Mouse (Mus musculus): Measurements from ENCODE around the gene Hmgb2.
"Not testable (repeated sequence)": the region's sequence is repeated elsewhere in the genome, so short reads cannot be mapped to it uniquely, and the experiment has no call there.

Gene Hmgb2

GRCm38 (mm10) chr8:57511316-57512118 lies at the start of gene Hmgb2:
Hmgb2 (plus strand) TSS chr8:57511907.
- peak; percentile 99 for DNase-seq (ENCODE audit: low read depth, low spot score)

DNA sequence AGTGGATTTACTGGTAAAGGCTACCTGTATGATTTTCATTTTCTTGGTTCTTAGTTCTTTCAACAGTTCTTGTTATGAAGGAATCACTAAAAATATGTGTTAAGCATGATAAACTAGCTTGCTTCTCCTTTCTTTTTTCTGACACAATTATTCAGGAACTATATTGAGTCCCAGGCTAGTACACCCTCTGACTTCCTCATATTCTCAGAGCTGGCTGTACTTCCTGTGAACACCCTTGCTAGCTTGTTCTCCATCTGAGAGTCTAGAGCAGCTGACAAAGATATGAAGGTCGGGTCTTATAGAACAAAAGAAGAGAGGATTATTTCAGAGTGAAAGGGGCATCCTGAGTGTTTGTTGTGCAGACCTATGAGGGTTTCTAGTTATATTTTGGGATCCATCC lies 48.9 kb upstream of the Hmgb2 start:
- DNase-seq (ENCODE audit: low read depth, low spot score): no peak

DNA sequence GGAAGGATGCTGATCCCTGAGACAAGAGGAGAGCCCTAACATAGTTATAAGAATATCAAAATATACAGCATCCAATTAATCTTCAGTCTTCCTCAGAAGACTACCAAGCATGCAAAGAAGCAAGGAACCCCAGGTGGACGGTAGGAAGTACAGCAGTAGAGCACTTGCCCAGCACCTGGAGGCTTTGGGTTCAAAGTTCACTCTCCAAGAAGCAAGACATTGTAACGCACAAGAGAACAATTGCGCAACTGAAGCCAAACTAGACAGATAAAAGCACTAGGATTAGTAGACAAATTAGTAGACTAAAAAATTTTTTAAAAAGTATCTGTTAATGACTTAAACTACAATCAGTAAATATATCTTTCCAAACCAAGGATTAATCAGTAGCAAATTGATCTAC lies 48.0 kb upstream of the Hmgb2 start:
- DNase-seq (ENCODE audit: low read depth, low spot score): no peak

- DNase-seq (ENCODE audit: low read depth, low spot score): no peak
Observed at GRCm38 (mm10) chr8:57468624-57469023, 43.1 kb upstream of the Hmgb2 start.

DNA sequence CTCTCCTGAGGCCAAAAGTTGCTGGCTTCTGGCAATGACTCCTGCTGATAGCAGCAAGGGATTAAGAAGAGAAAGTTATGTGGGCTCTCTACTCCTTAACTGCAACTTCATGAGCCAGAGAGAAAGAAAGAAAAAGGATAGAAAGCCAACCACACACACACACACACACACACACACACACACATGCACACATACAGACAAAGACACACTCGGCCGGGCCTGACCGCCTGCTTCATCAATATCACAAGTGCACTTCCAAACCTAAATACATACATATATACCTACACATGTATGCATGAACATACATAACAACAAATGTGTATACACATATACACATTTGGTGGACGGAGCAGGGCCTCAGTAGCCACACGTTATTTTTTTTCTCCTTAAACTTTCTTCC lies 40.8 kb upstream of the Hmgb2 start:
- DNase-seq (ENCODE audit: low read depth, low spot score): no peak

DNA sequence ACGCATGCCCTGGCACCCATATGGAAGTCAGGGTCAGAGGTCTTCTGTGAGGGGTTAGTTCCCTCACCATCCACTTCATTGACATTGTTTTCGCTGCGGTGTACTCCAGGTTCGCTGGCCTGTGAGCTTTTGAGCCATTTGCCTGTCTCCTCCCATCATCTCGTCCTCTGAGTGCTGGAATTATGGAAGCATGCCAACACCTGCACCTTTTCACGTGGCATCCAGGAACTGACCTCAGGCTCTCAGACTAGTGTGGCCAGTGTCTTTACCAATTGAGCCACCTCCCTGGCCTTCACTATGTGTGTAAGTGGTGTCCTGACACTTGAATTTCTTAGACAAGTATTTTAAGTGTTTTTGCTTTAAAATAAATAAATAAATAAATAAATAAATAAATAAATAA lies 38.0 kb upstream of the Hmgb2 start:
- DNase-seq (ENCODE audit: low read depth, low spot score): no peak

- no peak for DNase-seq (ENCODE audit: low read depth, low spot score)
Observed at GRCm38 (mm10) chr8:57478406-57478805, 33.3 kb upstream of the Hmgb2 start.

GRCm38 (mm10) chr8:57479700-57480099 lies 32.0 kb upstream of the Hmgb2 start:
- no peak for DNase-seq (ENCODE audit: low read depth, low spot score)

DNA sequence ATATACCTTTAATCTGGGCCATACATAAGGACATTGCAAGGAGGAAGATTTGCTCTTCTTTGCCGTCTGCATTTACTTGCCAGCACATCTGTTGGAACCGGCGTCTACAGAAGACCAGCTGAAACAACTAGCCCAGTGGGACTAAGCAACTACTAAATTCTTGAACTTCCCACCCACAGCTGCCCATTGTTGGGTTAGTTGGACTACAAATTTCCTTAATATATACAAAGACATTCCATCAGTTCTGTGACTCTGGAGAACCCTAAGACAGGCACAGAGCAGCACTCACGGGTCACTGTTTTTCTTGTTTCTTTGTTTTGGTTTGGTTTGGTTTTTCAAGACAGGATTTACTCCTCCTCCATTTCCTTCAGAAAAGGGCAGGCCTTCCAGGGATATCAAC lies 31.1 kb upstream of the Hmgb2 start:
- DNase-seq (ENCODE audit: low read depth, low spot score): no peak

GRCm38 (mm10) chr8:57486491-57487440 lies 24.9 kb upstream of the Hmgb2 start:
- peak; percentile 13 for DNase-seq (ENCODE audit: low read depth, low spot score)

- peak; percentile 97 for DNase-seq (ENCODE audit: low read depth, low spot score)
Observed at GRCm38 (mm10) chr8:57487441-57488155, 24.1 kb upstream of the Hmgb2 start, which contains the start of gene Sap30. Sap30 (minus strand) TSS chr8:57487860.

DNA sequence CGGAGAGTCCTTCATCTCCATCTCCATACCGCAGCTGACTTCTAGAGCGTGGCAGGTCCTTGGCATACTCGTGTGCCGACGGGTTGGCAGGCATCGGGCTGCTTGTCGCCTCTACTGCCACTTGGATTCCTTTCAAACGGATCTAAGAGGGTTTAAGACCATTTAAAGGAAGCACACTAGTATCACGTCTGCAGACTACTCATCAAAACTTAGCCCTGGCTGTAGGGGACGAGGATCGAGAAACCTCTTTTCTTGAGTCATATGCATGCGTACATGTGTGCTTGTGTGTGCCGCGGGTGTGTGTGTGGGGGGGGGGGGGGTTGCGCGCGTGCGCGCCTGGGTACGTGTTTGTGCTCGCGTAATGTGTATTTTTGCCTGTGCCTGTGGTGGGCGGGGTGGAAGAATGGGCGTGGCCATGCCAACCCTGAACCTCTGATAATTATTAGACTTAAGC lies 23.4 kb upstream of the Hmgb2 start:
- peak; percentile 28 for DNase-seq (ENCODE audit: low read depth, low spot score)

DNA sequence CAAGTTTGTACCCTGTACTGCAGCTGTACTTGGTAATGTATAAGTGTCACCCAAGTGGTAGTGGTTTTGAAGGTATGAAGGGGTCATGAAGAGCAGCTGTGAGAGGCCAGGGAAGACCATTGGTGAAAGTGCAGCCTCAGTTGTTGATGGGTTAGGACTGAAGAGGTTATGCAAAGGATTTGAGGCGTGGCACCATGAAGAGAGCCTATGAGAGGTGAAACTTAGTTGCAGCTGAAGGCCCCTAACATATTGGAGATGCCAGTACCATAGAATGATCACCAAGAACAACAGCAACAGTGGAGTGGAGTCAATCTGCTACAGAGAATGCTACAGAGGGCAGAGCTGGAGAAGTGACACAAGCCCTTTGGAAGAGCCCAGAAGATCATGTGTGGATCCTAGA lies 22.3 kb upstream of the Hmgb2 start:
- no peak for DNase-seq (ENCODE audit: low read depth, low spot score)

GRCm38 (mm10) chr8:57489896-57490295 lies 21.8 kb upstream of the Hmgb2 start:
- no peak for DNase-seq (ENCODE audit: low read depth, low spot score)

- no peak for DNase-seq (ENCODE audit: low read depth, low spot score)
Observed at GRCm38 (mm10) chr8:57491873-57492272, 19.8 kb upstream of the Hmgb2 start.

DNA sequence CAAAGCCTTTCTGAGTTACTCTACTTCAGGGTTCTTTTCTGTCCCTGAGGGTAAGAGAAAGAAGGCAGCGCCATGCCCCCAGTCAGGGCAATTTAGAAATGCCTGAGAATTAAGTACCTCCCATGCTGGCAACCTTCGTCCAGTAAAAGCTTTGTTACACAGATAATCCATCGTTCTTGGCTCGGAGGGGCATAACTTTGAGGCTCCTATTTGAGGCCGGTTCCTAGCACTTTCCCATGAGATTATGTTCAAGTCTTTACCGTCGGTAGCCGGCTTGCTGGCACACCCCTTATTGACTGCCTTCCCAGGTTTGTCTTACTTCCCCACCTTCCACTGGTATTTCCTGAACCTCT lies 13.2 kb upstream of the Hmgb2 start:
- no peak for DNase-seq (ENCODE audit: low read depth, low spot score)

GRCm38 (mm10) chr8:57498847-57499511 lies 12.7 kb upstream of the Hmgb2 start:
- DNase-seq (ENCODE audit: low read depth, low spot score): peak; percentile 21

- peak; percentile 8 for DNase-seq (ENCODE audit: low read depth, low spot score)
Observed at GRCm38 (mm10) chr8:57503641-57504040, 8.1 kb upstream of the Hmgb2 start.

GRCm38 (mm10) chr8:57505500-57505899 lies 6.2 kb upstream of the Hmgb2 start:
- not testable (repeated sequence) for DNase-seq (ENCODE audit: low read depth, low spot score)

DNA sequence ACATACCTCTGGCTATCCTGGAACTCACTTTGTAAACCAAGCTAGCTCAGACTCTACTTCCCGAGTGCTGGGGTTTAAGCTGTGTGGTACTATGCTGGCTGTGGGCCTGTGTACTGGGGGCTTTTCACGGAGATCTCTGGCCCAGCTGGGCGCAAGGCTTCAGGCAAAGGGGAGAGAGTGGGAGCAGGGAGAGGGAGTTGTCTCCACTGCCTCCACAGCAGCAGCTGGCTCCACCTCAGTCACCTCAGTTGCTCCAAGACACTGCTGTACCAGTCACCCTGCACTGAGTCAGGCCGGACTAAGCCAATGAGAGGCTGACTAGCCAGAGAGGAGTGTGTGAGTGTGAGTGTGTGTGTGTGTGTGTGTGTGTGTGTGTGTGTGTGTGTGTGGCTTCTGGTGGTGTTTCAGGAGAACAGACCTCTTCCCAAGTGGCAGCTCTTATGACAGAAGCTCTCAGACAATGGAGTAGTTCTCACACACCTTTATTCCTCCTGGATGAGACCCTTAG lies 4.1 kb upstream of the Hmgb2 start:
- DNase-seq (ENCODE audit: low read depth, low spot score): no peak

- DNase-seq (ENCODE audit: low read depth, low spot score): no peak
Observed at GRCm38 (mm10) chr8:57508657-57509056, 3.0 kb upstream of the Hmgb2 start.

Data from telencephalon, adult 2 months (tissue).